Mouse (Mus musculus): ENCODE data around the gene Etfrf1. TPM values are rescaled to one million over a fixed set of nuclear protein-coding genes. Genes with fewer than 3 reads are reported as not detected.
A peak's percentile ranks its signal among the peaks of the same experiment; 100 is the strongest.

Gene Etfrf1
- total RNA-seq (2021) = 10 to 100 TPM; 49.1 to 56.8 TPM
- long read RNA-seq, experiment 1, transcript Etfrf1-207 (3 exons, 1,374 nt) = major isoform, 110 of 136 reads
- long read RNA-seq, experiment 1, partial matches to known transcripts = 2 of 136 reads
- long read RNA-seq, experiment 1, other reads (novel, unspliced or antisense) = 22 of 136 reads
- long read RNA-seq, experiment 2, transcript Etfrf1-207 (3 exons, 1,374 nt) = major isoform, 106 of 127 reads
- long read RNA-seq, experiment 2, partial matches to known transcripts = 1 of 127 reads
- long read RNA-seq, experiment 2, other reads (novel, unspliced or antisense) = 18 of 127 reads

DNA sequence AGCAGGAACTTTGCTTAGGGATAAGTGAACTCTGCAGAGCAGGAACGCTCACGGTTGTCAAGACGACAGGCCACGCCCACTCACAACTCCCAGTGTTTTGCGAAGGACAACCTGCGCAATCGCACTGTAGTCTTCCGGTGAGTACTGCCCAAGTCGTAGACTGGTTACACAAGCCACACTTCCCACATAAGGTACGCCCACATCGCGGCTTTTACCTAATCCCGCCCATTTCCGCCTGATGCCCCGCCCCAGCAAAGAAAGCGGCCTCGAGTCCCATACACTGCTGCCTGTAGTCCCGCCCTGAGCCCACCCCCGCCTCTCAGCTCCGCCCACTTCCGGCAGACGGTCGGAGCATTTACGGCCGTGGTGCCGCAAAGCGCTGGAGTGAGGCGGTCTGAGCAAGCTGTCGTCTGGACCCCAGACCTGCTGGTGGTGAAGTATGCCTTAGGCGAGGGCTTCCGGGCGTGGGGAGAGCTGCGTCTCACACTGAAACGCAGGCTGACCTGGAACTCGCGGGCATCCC, at the start of gene Etfrf1, which contains the start of gene Casc1:
Gene Etfrf1, plus strand, starts transcription at position 319 of the 523 bp plus-strand sequence.
Gene Casc1, minus strand, starts transcription at position 190 of the 523 bp plus-strand sequence.
- DNase-seq = peak; percentile 100

GRCm38 (mm10) chr6:145171892-145172606, 38.9 kb upstream of the Etfrf1 start:
- DNase-seq = no peak

DNA sequence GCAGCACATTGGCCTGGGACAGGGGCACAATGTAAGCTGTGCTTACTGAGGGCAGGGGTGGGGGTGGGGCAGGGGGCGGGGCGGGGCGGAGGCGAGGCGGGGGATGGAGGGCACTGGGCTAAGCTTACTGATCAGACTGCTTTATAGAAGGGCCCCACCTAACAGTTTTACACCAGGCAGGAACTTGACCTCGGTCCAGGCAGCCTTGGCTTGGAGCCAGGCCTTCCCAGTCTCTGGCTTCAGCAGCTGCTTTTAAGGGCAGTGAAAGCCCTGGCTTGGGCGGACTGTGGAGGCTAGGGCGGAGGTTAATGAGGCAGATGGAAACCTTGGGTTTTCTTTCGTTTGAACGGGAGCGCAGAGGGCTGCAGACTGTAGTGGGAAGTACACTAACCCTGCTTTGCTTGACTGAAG, 37.1 kb upstream of the Etfrf1 start:
- peak; percentile 73 for DNase-seq

GRCm38 (mm10) chr6:145175571-145175981, 35.4 kb upstream of the Etfrf1 start:
- no peak for DNase-seq

DNA sequence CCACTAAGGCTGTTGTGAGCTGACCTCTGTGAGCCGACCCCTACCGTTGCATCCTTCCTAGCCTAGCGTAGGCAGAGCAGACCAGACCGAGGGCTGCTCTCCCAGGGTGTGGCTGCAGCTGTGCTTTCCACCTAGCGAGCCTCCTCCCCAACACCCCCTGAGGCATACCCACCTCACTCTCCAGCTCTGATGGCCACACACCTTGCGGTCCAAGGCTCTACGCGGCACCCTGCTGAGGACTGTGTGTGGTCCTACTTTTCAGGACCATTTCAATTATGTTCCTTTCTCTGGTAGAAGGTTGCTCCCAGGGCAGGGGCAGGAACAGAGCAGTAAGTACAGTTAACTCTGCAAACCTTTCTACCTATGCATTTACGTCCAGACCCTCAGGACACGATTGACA, 34.5 kb upstream of the Etfrf1 start:
- DNase-seq = no peak

DNA sequence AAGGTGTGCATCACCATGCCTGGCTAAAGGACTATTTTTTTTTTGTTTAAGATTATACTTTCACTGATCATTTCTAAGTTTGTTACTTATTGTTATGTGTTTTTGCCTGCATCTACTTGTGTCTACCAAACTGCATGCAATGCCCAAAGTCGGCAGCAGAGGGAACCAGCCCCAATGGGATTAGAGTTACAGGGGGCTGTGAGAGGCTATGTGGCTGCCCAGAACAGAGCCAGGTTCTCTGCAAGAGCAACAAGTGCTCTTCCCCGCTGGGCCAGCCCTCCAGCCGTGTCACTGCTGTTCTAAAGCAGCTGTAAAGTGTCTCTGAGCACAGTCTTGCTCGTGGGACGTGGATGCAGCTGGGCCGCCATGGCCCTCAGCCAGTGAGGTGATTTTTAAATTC, 31.3 kb upstream of the Etfrf1 start:
- no peak for DNase-seq

DNA sequence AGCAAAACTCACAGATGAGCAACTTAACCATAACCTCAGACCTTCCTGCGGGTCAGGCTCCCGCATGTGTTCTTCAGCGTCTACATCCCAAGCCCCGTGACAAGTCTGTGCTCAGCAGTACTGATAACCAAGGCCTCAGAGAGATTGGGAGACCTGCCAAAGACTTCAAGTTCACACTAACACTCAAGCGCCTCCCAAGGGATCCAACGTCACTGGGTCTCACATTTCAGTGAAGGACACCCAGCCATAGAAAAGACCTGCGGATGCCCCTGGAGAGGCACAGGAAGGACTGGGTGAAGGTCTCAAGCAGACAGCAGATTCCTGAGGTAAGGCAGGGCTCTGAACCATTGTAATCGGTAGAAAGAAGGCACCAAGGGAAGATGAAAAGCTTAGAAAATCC, 28.9 kb upstream of the Etfrf1 start:
- peak; percentile 23 for DNase-seq

- no peak for DNase-seq
Measured at GRCm38 (mm10) chr6:145186096-145186495, 24.8 kb upstream of the Etfrf1 start.

DNA sequence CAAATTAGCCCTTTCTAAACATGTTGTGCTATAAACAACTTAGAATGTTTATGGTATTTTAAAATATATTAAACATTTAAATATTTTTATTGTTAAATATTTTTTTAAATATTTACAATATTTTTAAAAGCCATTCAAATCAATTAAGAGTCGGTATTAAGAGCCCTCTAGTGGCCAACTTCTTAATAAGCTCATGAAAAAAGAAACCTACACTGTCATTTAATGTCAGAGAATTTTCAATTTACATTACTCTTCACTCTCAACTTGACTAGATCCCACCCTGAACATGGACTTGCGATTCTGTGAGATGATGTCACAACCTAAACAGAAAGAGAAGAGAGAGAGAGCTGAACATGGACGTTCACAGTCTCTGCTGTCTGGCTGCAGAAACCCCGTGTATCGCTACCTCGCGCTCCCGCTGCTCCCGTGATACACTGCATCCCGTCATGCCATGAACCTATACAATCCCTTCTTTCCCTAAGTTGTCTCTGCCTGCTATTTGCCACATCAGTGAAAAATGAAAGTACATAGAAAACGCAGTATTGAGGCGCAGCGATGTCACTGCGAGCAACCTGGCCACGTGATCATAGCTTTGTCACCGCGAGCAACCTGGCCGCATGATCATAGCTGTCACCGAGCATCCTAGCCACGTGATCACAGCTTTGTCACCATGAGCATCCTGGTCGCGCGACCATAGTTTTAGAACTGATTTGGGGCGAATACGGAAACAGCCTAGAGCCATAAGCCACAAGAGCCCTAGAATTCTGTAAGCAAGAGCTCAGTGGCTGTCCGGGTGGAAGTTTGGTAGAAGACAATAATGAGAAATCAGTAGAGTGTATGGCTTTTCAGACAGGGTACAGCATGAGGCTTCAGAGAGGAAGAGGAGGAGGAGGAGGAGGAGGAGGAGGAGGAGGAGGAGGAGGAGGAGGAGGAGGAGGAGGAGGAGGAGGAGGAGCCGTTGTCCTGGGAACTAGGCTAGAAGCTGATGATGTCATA, 23.5 kb upstream of the Etfrf1 start:
- no peak for DNase-seq

GRCm38 (mm10) chr6:145193038-145193437, 17.9 kb upstream of the Etfrf1 start:
- DNase-seq = no peak

DNA sequence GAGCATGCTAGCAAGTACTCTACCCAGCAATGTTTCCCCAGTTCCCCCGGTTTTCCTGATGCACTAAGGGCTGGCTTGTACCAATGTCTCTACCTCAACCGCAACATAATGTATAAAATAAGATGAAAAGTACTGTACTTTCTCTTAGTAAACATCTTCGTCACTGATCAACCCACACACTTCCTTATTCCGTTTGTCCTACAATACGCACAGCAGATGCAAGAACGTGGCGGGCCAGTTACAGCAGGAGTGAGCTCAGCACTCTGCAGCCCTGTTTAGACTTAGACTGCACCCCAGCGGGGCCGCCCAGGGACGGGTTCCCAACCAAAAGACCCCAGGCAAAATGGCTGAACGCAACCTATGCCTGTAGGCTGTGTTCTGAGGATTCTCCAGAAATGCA, 17.5 kb upstream of the Etfrf1 start:
- no peak for DNase-seq

GRCm38 (mm10) chr6:145197949-145198686, 12.8 kb upstream of the Etfrf1 start:
- no peak for DNase-seq

GRCm38 (mm10) chr6:145202432-145203125, 8.4 kb upstream of the Etfrf1 start:
- DNase-seq = no peak

GRCm38 (mm10) chr6:145204440-145204839, 6.5 kb upstream of the Etfrf1 start:
- DNase-seq = no peak

GRCm38 (mm10) chr6:145205142-145205541, 5.8 kb upstream of the Etfrf1 start:
- no peak for DNase-seq

DNA sequence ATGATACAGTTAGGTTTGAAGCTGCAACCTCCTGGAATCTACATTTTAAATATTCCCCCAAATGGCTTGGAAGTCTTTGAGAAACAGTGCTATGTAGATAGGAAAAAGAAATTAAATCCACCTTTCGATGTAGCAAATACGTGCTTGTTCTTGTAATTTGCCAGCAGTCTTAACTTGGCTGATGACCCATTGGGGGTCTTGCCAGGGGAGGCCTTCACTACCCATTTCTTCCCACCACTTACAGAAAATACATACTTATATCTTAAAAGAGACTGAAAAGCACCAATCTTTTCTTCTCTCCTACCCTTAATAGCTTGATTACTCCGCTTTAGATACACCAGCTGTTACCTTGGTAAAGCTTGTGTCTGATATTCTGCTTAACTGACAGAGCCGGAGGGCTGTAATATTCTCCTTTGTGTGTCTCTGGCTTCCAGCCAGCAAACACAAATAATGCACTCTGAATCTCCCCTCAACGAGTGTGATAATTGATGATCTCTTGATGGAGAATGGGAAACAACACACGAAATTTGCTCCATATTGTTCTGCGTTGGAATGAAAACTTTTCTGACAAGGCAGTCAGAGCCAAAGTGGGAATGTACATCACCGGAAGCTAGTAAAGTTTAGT, 766 bp upstream of the Etfrf1 start:
- no peak for DNase-seq

DNA sequence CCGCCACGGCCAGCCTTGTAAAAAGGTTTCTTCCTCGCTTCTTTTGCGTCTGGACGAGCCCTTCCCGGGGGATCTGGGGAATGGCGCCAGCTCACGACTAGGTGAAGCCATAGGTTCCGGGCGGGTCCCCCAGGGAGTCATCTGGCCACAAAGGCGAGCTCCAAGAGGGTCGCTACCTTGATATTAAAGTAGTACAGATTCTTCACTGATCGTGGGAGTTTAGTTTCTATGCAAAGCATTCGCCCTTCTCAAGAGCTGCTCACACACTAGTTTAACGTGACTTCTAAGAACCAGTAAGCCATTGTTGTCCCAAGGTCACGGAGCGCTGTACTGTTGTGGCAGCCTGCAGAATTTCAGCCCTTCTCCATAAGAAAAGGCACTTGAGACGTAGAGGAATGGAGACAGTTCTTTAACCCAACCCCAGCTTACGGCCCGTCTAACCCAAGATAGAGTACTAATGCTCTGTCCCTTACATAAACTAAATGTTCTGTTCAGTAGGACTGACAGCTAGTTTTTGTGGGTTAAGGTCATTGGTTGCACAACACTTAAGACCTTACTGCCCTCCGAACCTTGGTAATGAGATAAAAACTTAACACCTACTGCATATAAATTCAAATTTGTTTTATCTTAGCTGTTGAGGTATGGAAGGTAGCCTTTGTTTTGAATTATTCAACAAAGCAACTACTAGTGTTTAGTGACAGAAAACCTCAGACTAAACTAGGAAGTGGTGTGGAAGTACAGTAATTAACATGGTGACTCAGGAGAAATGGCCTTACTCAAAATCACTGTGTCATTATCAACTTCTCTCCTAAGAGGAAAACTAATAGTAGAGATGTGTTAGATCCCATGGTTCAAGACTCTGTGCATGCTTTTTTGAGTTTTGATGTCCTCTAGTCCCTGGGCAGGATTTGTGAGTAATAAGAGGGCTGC, 707 bp downstream of the Etfrf1 start:
- DNase-seq = no peak

DNA sequence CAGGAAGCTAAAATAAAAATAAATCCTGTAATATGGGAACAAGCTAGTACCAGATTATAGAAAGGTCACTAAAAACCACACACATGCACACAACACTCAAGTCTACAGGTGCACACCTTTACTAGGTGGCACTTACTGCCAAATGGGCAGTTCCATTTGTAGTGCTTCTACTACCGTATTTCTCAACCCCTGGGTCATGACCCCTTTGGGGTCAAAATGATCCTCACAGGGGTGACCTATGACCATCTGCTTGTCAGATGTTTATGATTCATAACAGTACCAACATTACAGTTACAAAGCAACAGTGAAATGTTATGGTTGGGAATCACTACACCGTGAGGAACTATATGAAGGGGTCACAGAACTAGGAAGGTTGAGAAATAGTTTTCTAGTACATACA, 3.0 kb downstream of the Etfrf1 start:
- no peak for DNase-seq

DNA sequence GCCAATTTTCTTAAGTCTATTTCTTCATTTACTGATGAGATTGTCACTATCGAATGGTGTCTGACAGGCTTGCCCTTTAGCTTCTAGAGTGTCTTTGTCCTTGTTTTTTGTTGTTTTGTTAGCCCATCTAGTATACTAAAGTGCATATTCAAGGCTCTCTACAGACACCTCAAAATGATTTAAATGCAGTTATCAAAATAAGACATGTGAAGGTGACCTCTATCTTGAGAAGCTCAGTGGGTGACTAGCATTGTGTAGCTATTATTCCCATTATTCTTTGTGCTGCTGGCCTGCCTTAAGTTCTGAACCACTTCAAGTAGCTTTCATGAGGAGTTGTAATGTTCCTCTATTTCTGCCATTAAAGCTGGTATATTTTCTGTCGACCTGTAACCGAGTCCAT, 4.9 kb downstream of the Etfrf1 start:
- no peak for DNase-seq
